In genomic region chr17:27751314-27752202, GRCm38 (mm10) we compare ENCODE assay signal across 18 mouse cellular contexts. TPM values are rescaled to one million over a fixed set of nuclear protein-coding genes. Genes with fewer than 3 reads are reported as not detected.
DNase-seq lines count a peak whose midpoint lies in the region; ATAC-seq and TF ChIP-seq lines count a peak whose summit lies in the region.
"Had no signal": no experiment of that assay in that cellular context is flagged by ENCODE, and none has a peak within 500 bp of the region (broad histone marks: within the 10 kb centered on the region; RNA-seq: fewer than 3 reads in every experiment).

No protein-coding gene starts in this region.

- H3K27ac ChIP-seq in cerebellum, adult 2 months (ENCODE audit: insufficient read depth, low read length): no peak overlapping the region
- H3K27ac ChIP-seq: heart, embryonic 10.5 days; hindbrain, embryonic 13.5 days; midbrain, embryonic 12.5 days had no signal

- no peak for TF ChIP-seq POLR2A in cerebellum, adult 2 months (IDR thresholded peaks at IDR 0.05; ENCODE audit: borderline replicate concordance, insufficient read depth, low read length)

- no peak for ATAC-seq in cerebellum, adult (ENCODE audit: insufficient number of reproducible peaks, low FRiP score, low TSS enrichment)
- ATAC-seq: forebrain, embryonic 14.5 days had no signal

- TF ChIP-seq CTCF in cerebellum, adult 2 months (IDR thresholded peaks at IDR 0.05; ENCODE audit: borderline replicate concordance, insufficient read depth, low read depth, low read length): no peak

- H3K27me3 ChIP-seq in cerebellum, adult 2 months (ENCODE audit: control insufficient read depth, insufficient read depth, low read length): no peaks in the 10 kb centered on the region
- H3K27me3 ChIP-seq: hindbrain, embryonic 13.5 days; midbrain, embryonic 12.5 days had no signal

- WGBS in cerebellum, adult 2 months: 35% methylated on average over 8 of the region's 8 CpGs

- intact Hi-C loops in left cerebral cortex, postnatal 36 days (cut with DNase I): no loop called here
- intact Hi-C loops in left cerebral cortex, postnatal 4 days (cut with DNase I): no loop called here
- intact Hi-C loops in heart, postnatal 10 days (cut with DNase I): no loop called here

- H3K4me3 ChIP-seq in cerebellum, adult 2 months (replicated peaks; ENCODE audit: insufficient read depth, low read depth, low read length): no peak overlapping the region
- H3K4me3 ChIP-seq: heart, embryonic 10.5 days; hindbrain, embryonic 13.5 days; midbrain, embryonic 12.5 days had no signal

- DNase-seq in cerebellum, adult 2 months: peak; percentile 60 to 72
- peak; percentile 43 to 48 for DNase-seq in left cerebral cortex, postnatal 36 days (ENCODE audit: low spot score in 2 of 2)
- DNase-seq in left cerebral cortex, postnatal 4 days: no peak
- peak; percentile 69 for DNase-seq in brain, adult 2 months (ENCODE audit: low read depth, low spot score)
- DNase-seq in cerebellum, postnatal 14 days: peak; percentile 63 to 69
- no peak for DNase-seq in heart, postnatal 10 days
- DNase-seq: adrenal gland, postnatal 14 days; embryo, embryonic 11 days; heart, postnatal 14 days; kidney, postnatal 4 days; liver; lung, adult 2 months; thymus, postnatal 36 days had no signal

- H3K4me1 ChIP-seq in cerebellum, adult 2 months (ENCODE audit: control insufficient read depth, insufficient read depth, low read length): peaks cover 78% of the 10 kb centered on the region
- H3K4me1 ChIP-seq: midbrain, embryonic 12.5 days had no signal

RNA-seq across cellular contexts. Expression of gene Spdef, which starts 22.8 kb away (rescaled TPM):
- polyA plus RNA-seq in cerebellum, adult 2 months (2012; rRNA removed): 1.2 and 1.3 TPM in 2 replicates
- total RNA-seq in left cerebral cortex, postnatal 36 days (2021): under 1 TPM; 0.48 to 0.49 TPM
- total RNA-seq in left cerebral cortex, postnatal 4 days (2021): 1 to 10 TPM; 2.8 to 5.8 TPM
- under 1 TPM in 1 of 2 experiments, not detected in 1; 0.29 TPM for total RNA-seq in heart, postnatal 10 days (2021)
- total RNA-seq: adrenal gland, postnatal 14 days; heart, postnatal 14 days had no signal

Comparison
In these comparisons a context has a peak if more than half of its experiments do, and no peak if none do; other contexts are left out.
1. DNase-seq: peak in cerebellum, adult 2 months (2 of 2), left cerebral cortex, postnatal 36 days (2 of 2), brain, adult 2 months (single experiment) and cerebellum, postnatal 14 days (2 of 2); none in left cerebral cortex, postnatal 4 days (single experiment) and heart, postnatal 10 days (0 of 2).